Mouse (Mus musculus): ENCODE data around the gene Pecam1. TPM values are rescaled to one million over a fixed set of nuclear protein-coding genes. Genes with fewer than 3 reads are reported as not detected.

The Pecam1 gene
- polyA plus RNA-seq, 1 experiment, result 24.3 TPM

DNA sequence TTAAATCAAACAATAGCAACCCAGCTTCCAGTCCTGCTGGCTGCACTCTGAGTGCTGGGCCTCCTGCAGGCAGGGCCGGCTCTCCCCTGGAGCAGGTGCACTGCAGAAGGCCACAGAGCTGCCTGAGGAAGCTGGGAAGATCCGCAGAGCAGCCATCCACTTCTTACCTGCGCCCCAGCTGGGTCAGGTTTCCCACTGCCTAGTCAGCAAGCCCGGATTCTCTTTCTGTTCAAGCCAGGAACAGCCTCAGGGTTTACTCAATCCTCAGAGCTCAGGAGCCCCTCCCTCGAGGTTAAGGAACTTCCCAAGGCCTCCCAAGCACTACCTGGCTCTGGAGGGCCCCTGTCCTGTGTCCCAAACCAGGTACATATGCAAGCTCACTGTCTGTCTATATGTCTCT, 144.4 kb downstream of the Pecam1 start:
- Histone ChIP-seq H3K27me3 (ENCODE audit: control insufficient read depth, insufficient read depth, low read length, poor library complexity, severe bottlenecking) (no peaks in the 10 kb centered on the region), H3K4me3 (ENCODE audit: low read depth, low read length) (peak overlapping the region; percentile 5; the same call in 1 of the 2 replicates), H3K9ac (ENCODE audit: low read depth, poor library complexity, severe bottlenecking) (no peak overlapping the region), H3K9me3 (replicated peaks; ENCODE audit: control insufficient read depth, insufficient read depth, low read length, poor library complexity, severe bottlenecking) (no peaks in the 10 kb centered on the region), H3K36me3 (ENCODE audit: control insufficient read depth, insufficient read depth, low read length, poor library complexity, severe bottlenecking) (no peaks in the 10 kb centered on the region), H3K27ac (ENCODE audit: insufficient read depth, low read length) (peak overlapping the region; percentile 66), H3K4me1 (ENCODE audit: control insufficient read depth, insufficient read depth, low read length) (peaks cover 4% of the 10 kb centered on the region)
- TF ChIP-seq EP300 (IDR thresholded peaks at IDR 0.05; ENCODE audit: insufficient read depth, low read depth, low read length) (peak; percentile 29; the same call in 1 of the 2 replicates), POLR2A (IDR thresholded peaks at IDR 0.05; ENCODE audit: insufficient read depth, low read length) (no peak), CTCF (IDR thresholded peaks at IDR 0.05; ENCODE audit: low read depth, low read length) (no peak)

Other genes starting within 250 kb of the Pecam1 start
- 28.8 and 31.3 TPM in 2 replicates for gene Tex2, start 137.2 kb downstream of the Pecam1 start, polyA plus RNA-seq (2011; ENCODE audit: insufficient read depth, insufficient read length, low read depth, missing spikeins)
- gene Milr1, start 598 bp upstream of the Pecam1 start, polyA plus RNA-seq (2011; ENCODE audit: insufficient read depth, insufficient read length, low read depth, missing spikeins), result 0.40 and 1.2 TPM in 2 replicates
- 11.9 and 12.3 TPM in 2 replicates for gene Polg2, start 28.9 kb upstream of the Pecam1 start, polyA plus RNA-seq (2011; ENCODE audit: insufficient read depth, insufficient read length, low read depth, missing spikeins)
- gene Ddx5, start 38.6 kb upstream of the Pecam1 start, polyA plus RNA-seq (2011; ENCODE audit: insufficient read depth, insufficient read length, low read depth, missing spikeins), result 910 and 946 TPM in 2 replicates
- gene Cep95, start 38.6 kb upstream of the Pecam1 start, polyA plus RNA-seq (2011; ENCODE audit: insufficient read depth, insufficient read length, low read depth, missing spikeins), result 29.5 and 30.6 TPM in 2 replicates
- gene Smurf2, start 170.1 kb upstream of the Pecam1 start, polyA plus RNA-seq (2011; ENCODE audit: insufficient read depth, insufficient read length, low read depth, missing spikeins), result 50.1 and 50.2 TPM in 2 replicates
- 487 and 560 TPM in 2 replicates for gene Kpna2, start 248.9 kb upstream of the Pecam1 start, polyA plus RNA-seq (2011; ENCODE audit: insufficient read depth, insufficient read length, low read depth, missing spikeins)